20 mouse cellular contexts compared by ENCODE assay signal in genomic region chr1:56930096-56930495, GRCm38 (mm10).
"Had no signal": no experiment of that assay in that cellular context is flagged by ENCODE, and none has a peak within 500 bp of the region (broad histone marks: within the 10 kb centered on the region; RNA-seq: fewer than 3 reads in every experiment).

No protein-coding gene starts in this region.

- H3K4me3 ChIP-seq: liver, embryonic 15.5 days; lung, embryonic 15.5 days; megakaryocyte, embryonic 14.5 days; midbrain, embryonic 10.5 days; midbrain, embryonic 12.5 days; myocyte; neural tube, embryonic 13.5 days; neural tube, embryonic 15.5 days had no signal

- H3K36me3 ChIP-seq: liver, embryonic 15.5 days; lung, embryonic 15.5 days; midbrain, embryonic 10.5 days; midbrain, embryonic 12.5 days; neural tube, embryonic 13.5 days; neural tube, embryonic 15.5 days had no signal

- H3K4me2 ChIP-seq: liver, embryonic 15.5 days; lung, embryonic 15.5 days; midbrain, embryonic 12.5 days; neural tube, embryonic 13.5 days; neural tube, embryonic 15.5 days had no signal

- ATAC-seq: liver, postnatal 0 days; lung, postnatal 0 days; midbrain, embryonic 16.5 days had no signal

- H3K9me3 ChIP-seq: liver, embryonic 15.5 days; lung, embryonic 15.5 days; midbrain, embryonic 10.5 days; midbrain, embryonic 12.5 days; neural tube, embryonic 13.5 days; neural tube, embryonic 15.5 days had no signal

- H3K4me1 ChIP-seq: liver, embryonic 15.5 days; lung, embryonic 15.5 days; megakaryocyte, embryonic 14.5 days; midbrain, embryonic 10.5 days; midbrain, embryonic 12.5 days; neural tube, embryonic 13.5 days; neural tube, embryonic 15.5 days had no signal

- DNase-seq: liver, postnatal 0 days; lung, adult 2 months; lung, postnatal 14 days; lung, postnatal 36 days; midbrain, embryonic 14.5 days; right cerebral cortex, postnatal 14 days; thymus, adult 18-20 months; thymus, postnatal 14 days; thymus, postnatal 36 days had no signal

- H3K27ac ChIP-seq: liver, embryonic 15.5 days; lung, embryonic 15.5 days; macrophage; midbrain, embryonic 10.5 days; midbrain, embryonic 12.5 days; neural tube, embryonic 13.5 days; neural tube, embryonic 15.5 days had no signal

- H3K27me3 ChIP-seq: liver, embryonic 15.5 days; lung, embryonic 15.5 days; megakaryocyte, embryonic 14.5 days; midbrain, embryonic 12.5 days; neural tube, embryonic 13.5 days; neural tube, embryonic 15.5 days had no signal

- H3K9ac ChIP-seq: liver, embryonic 15.5 days; liver, postnatal 0 days; lung, embryonic 15.5 days; midbrain, embryonic 12.5 days; neural tube, embryonic 13.5 days; neural tube, embryonic 15.5 days had no signal
